Mouse (Mus musculus): ENCODE data around the gene Hlcs. TPM values are rescaled to one million over a fixed set of nuclear protein-coding genes. Genes with fewer than 3 reads are reported as not detected.
A peak's percentile ranks its signal among the peaks of the same experiment; 100 is the strongest.

Hlcs gene
- total and polyA plus RNA-seq, 2 experiments from 2014 or later, result 5.8 to 6.8 TPM

GRCm38 (mm10) chr16:94289138-94290072 is 24.0 kb downstream of the Hlcs start:
- H3K36me3 ChIP-seq (ENCODE audit: insufficient read depth), result no peaks in the 10 kb centered on the region
- 7% methylated on average over 38 of the region's 39 CpGs for WGBS
- peak; percentile 45 for TF ChIP-seq CTCF (IDR thresholded peaks at IDR 0.05; ENCODE audit: low read depth)
- peaks cover 5% of the 10 kb centered on the region; the same call in 1 of the 2 replicates for H3K4me1 ChIP-seq (ENCODE audit: insufficient read depth)
- H3K27ac ChIP-seq (ENCODE audit: low read depth, low read length), result peak overlapping the region; percentile 71
- H3K4me3 ChIP-seq (ENCODE audit: low read depth, low read length), result peak overlapping the region; percentile 80
- peak; percentile 57 for ATAC-seq
- no peaks in the 10 kb centered on the region for H3K9me3 ChIP-seq (ENCODE audit: low read length)
- peak; percentile 85 for DNase-seq
- H3K9ac ChIP-seq, result peak overlapping the region; percentile 86
- H3K27me3 ChIP-seq (ENCODE audit: insufficient read depth, low read length), result no peaks in the 10 kb centered on the region
- H3K4me2 ChIP-seq (ENCODE audit: low read depth), result peak overlapping the region; percentile 99

DNA sequence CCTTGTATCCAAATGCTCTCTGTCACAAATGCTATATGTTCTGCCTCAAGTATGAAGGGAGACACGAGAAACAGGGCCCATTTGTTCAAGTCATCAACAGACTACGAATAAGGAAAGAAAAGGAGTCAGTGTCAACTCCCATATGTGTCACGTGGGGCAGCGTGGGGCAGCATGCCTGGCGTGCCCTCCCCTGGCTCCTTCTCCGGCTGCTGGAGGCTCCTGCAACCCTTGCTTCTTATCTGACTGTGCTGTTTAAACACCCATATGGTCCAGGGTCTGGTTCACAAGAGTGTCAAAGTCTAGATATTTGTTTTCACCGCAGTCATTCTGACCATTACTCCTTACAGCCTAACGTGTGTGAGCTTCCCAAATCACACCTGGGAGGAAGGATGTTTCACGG is 25.5 kb downstream of the Hlcs start:
- TF ChIP-seq CTCF (IDR thresholded peaks at IDR 0.05; ENCODE audit: low read depth), result no peak
- no peak overlapping the region for H3K27ac ChIP-seq (ENCODE audit: low read depth, low read length)
- H3K9ac ChIP-seq, result no peak overlapping the region
- DNase-seq (no peak), ATAC-seq (no peak)
- peaks cover 5% of the 10 kb centered on the region; the same call in 1 of the 2 replicates for H3K4me1 ChIP-seq (ENCODE audit: insufficient read depth)
- no peak overlapping the region for H3K4me2 ChIP-seq (ENCODE audit: low read depth)
- no peaks in the 10 kb centered on the region for H3K36me3 ChIP-seq (ENCODE audit: insufficient read depth)
- 87% methylated on average over 9 of the region's 9 CpGs for WGBS
- H3K9me3 ChIP-seq (ENCODE audit: low read length), result no peaks in the 10 kb centered on the region
- H3K4me3 ChIP-seq (ENCODE audit: low read depth, low read length), result no peak overlapping the region
- H3K27me3 ChIP-seq (ENCODE audit: insufficient read depth, low read length), result no peaks in the 10 kb centered on the region

GRCm38 (mm10) chr16:94283972-94284371 is 29.4 kb downstream of the Hlcs start:
- no peak for TF ChIP-seq CTCF (IDR thresholded peaks at IDR 0.05; ENCODE audit: low read depth)
- ATAC-seq, result no peak
- 90% methylated on average over 3 of the region's 3 CpGs for WGBS

DNA sequence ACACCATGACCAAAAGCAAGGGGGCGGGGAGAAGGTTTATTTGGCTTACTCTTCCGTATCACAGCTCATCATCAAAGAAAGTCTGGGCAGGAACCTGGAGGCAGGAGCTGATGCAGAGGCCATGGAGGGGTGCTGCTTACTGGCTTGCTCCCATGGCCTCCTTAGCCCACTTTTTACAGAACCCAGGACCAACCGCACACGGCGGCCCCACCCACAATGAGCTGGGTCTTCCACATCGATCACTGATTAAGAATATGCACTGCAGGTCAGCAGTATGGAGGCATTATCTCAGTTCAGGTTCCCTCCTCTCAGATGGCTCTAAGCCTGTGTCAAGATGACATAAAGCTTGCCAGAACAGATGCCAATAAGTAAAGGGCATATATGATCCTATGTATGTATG is 42.5 kb downstream of the Hlcs start:
- Histone ChIP-seq H3K36me3 (ENCODE audit: insufficient read depth) (no peaks in the 10 kb centered on the region; the same call in 1 of the 2 replicates), H3K4me2 (ENCODE audit: low read depth) (no peak overlapping the region), H3K9ac (no peak overlapping the region), H3K4me1 (ENCODE audit: insufficient read depth) (no peaks in the 10 kb centered on the region), H3K9me3 (ENCODE audit: low read length) (no peaks in the 10 kb centered on the region), H3K27me3 (ENCODE audit: insufficient read depth, low read length) (no peaks in the 10 kb centered on the region), H3K4me3 (ENCODE audit: low read depth, low read length) (no peak overlapping the region), H3K27ac (ENCODE audit: low read depth, low read length) (no peak overlapping the region)
- DNase-seq, result no peak
- TF ChIP-seq CTCF (IDR thresholded peaks at IDR 0.05; ENCODE audit: low read depth), result no peak
- no peak for ATAC-seq
- WGBS, result 85% methylated on average over 6 of the region's 6 CpGs

More at GRCm38 (mm10) chr16:94283972-94284371, 29.4 kb downstream of the Hlcs start:
- Histone ChIP-seq H3K4me2 (ENCODE audit: low read depth) (no peak overlapping the region), H3K27me3 (ENCODE audit: insufficient read depth, low read length) (no peaks in the 10 kb centered on the region), H3K9me3 (ENCODE audit: low read length) (no peaks in the 10 kb centered on the region), H3K9ac (no peak overlapping the region), H3K27ac (ENCODE audit: low read depth, low read length) (no peak overlapping the region), H3K4me3 (ENCODE audit: low read depth, low read length) (no peak overlapping the region), H3K36me3 (ENCODE audit: insufficient read depth) (no peaks in the 10 kb centered on the region), H3K4me1 (ENCODE audit: insufficient read depth) (no peaks in the 10 kb centered on the region)
- no peak for DNase-seq

DNA sequence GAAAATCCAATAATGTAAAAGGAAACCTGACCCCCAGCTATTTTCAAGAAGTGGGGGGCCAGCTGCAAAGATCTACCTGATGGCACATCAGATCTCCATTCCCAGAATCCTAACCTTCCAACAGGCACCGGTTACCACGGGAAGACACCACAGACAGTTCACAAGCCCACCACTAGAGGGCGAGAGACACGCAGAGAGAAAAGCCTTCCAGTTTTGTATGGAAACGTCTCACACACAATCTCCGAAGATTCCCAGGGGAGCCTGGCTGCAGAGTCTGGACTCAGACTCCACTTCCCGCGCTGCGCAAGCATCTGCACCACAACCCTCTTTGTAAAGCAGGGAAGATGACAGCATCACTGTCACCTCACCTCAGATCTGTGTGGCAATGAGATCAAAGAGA is 43.7 kb downstream of the Hlcs start:
- Histone ChIP-seq H3K27me3 (ENCODE audit: insufficient read depth, low read length) (no peaks in the 10 kb centered on the region), H3K4me1 (ENCODE audit: insufficient read depth) (no peaks in the 10 kb centered on the region), H3K4me3 (ENCODE audit: low read depth, low read length) (no peak overlapping the region), H3K36me3 (ENCODE audit: insufficient read depth) (no peaks in the 10 kb centered on the region; the same call in 1 of the 2 replicates), H3K9me3 (ENCODE audit: low read length) (no peaks in the 10 kb centered on the region), H3K9ac (no peak overlapping the region), H3K4me2 (ENCODE audit: low read depth) (0 out of 2 replicates have a peak overlapping the region, but pooled peaks have one; percentile 23), H3K27ac (ENCODE audit: low read depth, low read length) (no peak overlapping the region)
- peak; percentile 92 for DNase-seq
- 7% methylated on average over 9 of the region's 9 CpGs for WGBS
- peak; percentile 81 for ATAC-seq
- TF ChIP-seq CTCF (IDR thresholded peaks at IDR 0.05; ENCODE audit: low read depth), result peak; percentile 99

- no peaks in the 10 kb centered on the region for H3K9me3 ChIP-seq (ENCODE audit: low read length)
- H3K4me2 ChIP-seq (ENCODE audit: low read depth), result no peak overlapping the region
- 93% methylated on average over 14 of the region's 14 CpGs for WGBS
- H3K36me3 ChIP-seq (ENCODE audit: insufficient read depth), result no peaks in the 10 kb centered on the region; the same call in 1 of the 2 replicates
- ATAC-seq (no peak), DNase-seq (no peak)
- H3K9ac ChIP-seq, result no peak overlapping the region
- H3K4me3 ChIP-seq (ENCODE audit: low read depth, low read length), result no peak overlapping the region
- no peak overlapping the region for H3K27ac ChIP-seq (ENCODE audit: low read depth, low read length)
- H3K27me3 ChIP-seq (ENCODE audit: insufficient read depth, low read length), result no peaks in the 10 kb centered on the region
- TF ChIP-seq CTCF (IDR thresholded peaks at IDR 0.05; ENCODE audit: low read depth), result no peak
- no peaks in the 10 kb centered on the region; the same call in 1 of the 2 replicates for H3K4me1 ChIP-seq (ENCODE audit: insufficient read depth)
Measured at GRCm38 (mm10) chr16:94268205-94268604, 45.2 kb downstream of the Hlcs start.

GRCm38 (mm10) chr16:94264611-94265010 is 48.8 kb downstream of the Hlcs start:
- WGBS, result 81% methylated on average over 6 of the region's 6 CpGs
- DNase-seq (no peak), ATAC-seq (no peak)
- Histone ChIP-seq H3K27me3 (ENCODE audit: insufficient read depth, low read length) (no peaks in the 10 kb centered on the region), H3K9me3 (ENCODE audit: low read length) (no peaks in the 10 kb centered on the region), H3K9ac (no peak overlapping the region), H3K4me2 (ENCODE audit: low read depth) (no peak overlapping the region), H3K27ac (ENCODE audit: low read depth, low read length) (0 out of 2 replicates have a peak overlapping the region, but pooled peaks have one; percentile 15), H3K36me3 (ENCODE audit: insufficient read depth) (no peaks in the 10 kb centered on the region; the same call in 1 of the 2 replicates), H3K4me1 (ENCODE audit: insufficient read depth) (no peaks in the 10 kb centered on the region; the same call in 1 of the 2 replicates), H3K4me3 (ENCODE audit: low read depth, low read length) (no peak overlapping the region)
- no peak for TF ChIP-seq CTCF (IDR thresholded peaks at IDR 0.05; ENCODE audit: low read depth)
